Mouse (Mus musculus): ENCODE measurements around the gene Heatr9.

Heatr9 gene

DNA sequence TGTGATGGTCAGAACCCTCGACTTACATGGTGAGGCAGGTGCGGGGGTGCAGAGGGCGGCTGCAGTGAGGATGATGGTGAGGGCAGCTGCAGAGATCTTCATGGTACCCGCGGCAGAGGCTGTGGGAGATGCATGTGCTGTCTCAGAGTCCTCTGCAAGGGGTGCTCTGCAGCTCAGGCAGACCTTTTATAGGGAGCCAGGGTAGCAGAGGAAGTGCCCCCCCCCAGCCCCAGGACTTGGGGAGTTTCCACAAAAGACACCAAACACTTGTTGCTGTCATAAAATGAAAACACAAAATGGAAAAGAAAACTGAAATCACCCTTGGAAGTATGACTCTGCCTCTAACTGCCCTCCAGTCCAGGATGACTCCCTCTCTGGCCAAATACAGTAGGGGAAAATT is 8.4 kb upstream of the Heatr9 start, which contains the start of gene Ccl5:
Gene Ccl5, minus strand, starts transcription at position 159 of the 400 bp plus-strand sequence.
- DNase-seq (ENCODE audit: low spot score) = no peak

DNA sequence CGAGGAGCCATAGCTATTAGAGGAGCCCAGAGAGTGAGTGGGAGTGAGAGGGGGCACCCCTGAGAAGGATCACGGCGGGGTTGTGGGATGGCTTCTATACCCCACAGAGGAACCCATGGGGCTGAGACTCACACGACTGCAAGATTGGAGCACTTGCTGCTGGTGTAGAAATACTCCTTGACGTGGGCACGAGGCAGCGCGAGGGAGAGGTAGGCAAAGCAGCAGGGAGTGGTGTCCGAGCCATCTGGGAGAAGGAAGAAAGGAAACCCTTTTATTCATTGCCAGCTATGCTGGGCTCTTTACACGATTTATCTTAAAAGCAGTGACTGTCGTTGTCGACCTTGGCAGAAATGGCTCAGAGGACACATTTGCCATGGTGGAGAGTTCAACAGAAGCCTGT is 7.0 kb upstream of the Heatr9 start:
- no peak for DNase-seq (ENCODE audit: low spot score)

DNA sequence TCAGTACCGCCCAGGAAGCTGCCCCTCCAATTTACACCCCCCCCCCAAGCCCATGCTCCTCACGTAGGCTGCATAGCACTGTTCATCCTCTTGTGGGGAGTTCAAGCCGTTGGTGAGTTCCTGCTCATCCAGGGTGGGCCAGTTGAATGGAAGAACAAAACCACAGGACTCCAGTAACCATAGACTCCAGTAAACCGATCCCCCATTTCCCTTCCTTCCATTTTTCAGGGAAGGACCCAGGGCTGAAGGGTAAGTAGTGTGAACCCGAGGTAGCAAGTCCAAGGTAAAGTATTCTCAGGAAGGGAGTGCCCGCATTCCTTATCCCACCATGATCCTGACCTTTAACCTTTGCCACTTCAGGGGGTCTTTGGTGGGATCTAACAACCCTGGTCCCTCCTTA is 3.6 kb downstream of the Heatr9 start:
- DNase-seq (ENCODE audit: low spot score) = no peak

DNA sequence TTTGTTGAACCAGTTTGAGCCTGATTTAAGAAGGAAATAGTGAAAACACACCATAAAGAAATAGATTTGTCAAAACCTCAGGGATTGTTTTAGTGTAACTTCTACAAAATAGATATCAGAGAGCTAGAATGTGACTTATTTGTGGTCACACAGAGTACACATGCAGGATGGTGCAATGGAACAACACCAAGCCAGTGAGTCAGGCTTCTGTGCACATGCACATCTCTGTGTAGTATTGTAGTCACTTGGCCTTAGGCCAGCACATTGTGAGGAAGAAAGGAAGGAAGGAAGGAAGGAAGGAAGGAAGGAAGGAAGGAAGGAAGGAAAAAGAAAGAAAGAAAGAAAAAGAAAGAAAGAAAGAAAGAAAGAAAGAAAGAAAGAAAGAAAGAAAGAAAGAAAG is 4.8 kb downstream of the Heatr9 start:
- DNase-seq (ENCODE audit: low spot score) = no peak

DNA sequence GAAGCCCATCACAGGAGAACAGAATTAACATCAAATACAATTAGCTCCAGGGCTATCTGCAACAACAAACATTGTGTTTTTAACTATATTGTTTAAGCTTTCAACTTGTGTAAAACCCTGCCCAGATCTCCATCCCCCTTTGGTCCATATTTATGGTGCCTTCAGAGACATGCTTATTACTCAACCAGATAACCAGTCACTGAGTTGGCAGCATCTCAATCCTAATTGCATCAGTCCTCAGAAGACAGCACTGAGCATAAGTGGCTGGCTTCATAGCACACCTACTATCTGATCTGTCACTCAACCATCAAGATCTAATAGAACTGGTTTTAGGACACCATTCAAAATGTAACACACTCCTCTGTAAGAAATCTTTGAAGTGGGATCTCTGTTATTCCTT is 12.5 kb downstream of the Heatr9 start:
- no peak for DNase-seq (ENCODE audit: low spot score)

- no peak for DNase-seq (ENCODE audit: low spot score)
These were observed 17.7 kb downstream of the Heatr9 start for GRCm38 (mm10) chr11:83504308-83504707.

- DNase-seq (ENCODE audit: low spot score) = no peak
These were observed 26.4 kb downstream of the Heatr9 start for GRCm38 (mm10) chr11:83495571-83495970.

DNA sequence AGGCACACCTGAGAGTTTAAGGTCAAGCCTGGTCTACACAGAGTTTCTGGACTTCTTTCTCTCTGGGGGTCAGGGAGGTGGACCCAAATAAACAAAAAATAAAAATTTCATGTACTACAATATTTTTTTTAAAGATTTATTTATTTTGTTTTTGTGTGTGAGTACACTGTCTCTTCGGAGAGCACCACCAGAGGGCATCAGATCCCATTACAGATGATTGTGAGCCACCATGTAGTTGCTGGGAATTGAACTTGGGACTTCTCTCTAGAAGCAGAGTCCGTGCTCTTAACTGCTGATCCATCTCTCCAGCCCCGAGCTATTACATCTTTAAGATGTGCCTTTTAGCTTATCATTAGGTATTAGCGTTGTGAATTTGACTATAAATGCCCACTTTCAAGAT is 30.5 kb downstream of the Heatr9 start:
- DNase-seq (ENCODE audit: low spot score) = no peak

GRCm38 (mm10) chr11:83473235-83474016 is 48.5 kb downstream of the Heatr9 start:
- peak; percentile 11 for DNase-seq (ENCODE audit: low spot score)

GRCm38 (mm10) chr11:83472324-83473234 is 49.4 kb downstream of the Heatr9 start, which contains the start of gene Taf15:
Taf15 (plus strand) TSS chr11:83473086.
- DNase-seq (ENCODE audit: low spot score) = peak; percentile 98

DNA sequence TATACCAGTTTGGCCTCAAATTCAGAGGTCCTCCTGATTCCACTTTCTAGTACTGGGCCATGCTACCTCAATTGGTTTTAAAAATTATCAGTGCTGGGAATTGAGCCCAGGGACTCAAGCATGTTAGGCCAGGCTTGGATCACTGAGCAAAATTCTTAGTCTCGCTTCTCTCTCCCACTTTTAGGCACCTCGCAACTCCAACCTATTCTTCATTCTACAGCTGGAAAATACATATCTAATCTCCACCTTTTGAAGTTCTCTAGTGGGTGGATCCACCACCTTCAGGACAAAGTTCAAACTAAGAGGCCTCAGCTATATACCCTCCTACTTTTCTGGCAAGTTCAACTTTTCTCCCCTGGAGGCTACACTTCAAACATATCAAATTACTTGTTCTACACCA is 50.2 kb downstream of the Heatr9 start:
- no peak for DNase-seq (ENCODE audit: low spot score)

DNA sequence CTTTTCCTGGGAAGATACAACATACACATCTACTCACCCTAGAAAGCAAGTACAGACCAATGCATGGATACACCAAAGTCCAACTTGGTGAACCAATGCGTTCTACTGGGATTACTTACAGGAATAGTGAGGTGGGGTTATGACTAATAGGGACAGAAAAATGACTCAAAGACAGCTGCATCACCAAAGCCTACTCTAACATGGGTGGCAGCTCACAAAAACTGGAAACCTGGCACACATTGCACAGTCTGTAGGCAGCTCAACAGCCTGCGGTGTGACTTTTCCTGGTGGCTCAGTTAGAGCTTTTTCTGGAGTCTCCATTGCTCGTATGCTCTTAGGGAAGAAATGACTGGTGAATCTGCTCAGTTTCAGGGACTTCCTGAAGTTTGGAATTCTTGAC is 53.2 kb downstream of the Heatr9 start:
- no peak for DNase-seq (ENCODE audit: low spot score)

- no peak for DNase-seq (ENCODE audit: low spot score)
These were observed 54.8 kb downstream of the Heatr9 start for GRCm38 (mm10) chr11:83467120-83467652.

DNA sequence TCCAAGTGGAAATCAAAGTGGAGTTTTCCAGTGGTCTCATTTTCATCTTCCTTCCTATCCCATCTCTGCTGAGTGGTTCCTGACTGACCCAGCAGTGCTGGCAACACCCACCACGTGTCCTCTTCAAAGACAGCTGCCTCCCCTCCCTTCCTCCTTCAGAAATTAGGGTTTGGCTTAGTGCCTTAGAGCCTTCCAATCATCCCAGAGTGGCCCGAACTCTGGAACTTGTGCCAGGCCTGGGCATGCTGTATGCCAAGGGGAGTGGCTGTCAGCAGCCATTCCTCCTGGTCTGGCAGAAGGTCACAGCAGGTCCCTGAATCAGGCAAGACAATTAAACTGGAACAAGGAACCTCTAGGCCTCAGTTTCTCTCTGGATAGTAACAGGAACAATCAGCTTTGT is 56.0 kb downstream of the Heatr9 start:
- DNase-seq (ENCODE audit: low spot score) = no peak

DNA sequence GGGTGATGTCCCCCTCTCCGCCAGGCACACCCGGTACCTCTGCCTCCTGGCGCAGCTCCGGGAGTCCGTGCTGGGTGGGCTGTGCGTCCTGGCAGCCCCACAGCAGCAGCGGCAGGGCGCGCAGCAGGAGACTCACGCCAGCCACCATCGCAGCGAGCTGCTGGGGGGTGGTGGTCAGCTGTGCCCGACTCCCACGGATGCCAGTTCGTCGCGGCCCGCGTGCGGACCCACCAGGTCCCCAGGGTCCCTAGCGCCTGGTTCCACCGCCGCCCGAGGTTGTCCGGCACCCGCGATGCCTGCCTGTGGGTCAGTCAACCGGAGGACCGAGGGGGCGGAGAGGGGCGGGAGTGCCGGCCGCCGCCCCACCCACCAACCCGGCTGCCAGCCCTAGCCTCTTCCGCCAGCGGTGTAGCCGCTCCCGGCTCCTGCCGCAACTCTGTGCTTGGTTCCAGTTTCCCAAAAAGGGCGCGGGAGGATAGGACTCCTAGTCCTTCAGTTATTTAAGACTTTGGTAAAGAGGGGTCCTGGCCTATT is 59.2 kb downstream of the Heatr9 start, which contains the start of gene Mmp28:
Gene Mmp28, minus strand, starts transcription at position 361 of the 534 bp plus-strand sequence.
- no peak for DNase-seq (ENCODE audit: low spot score)
